Mouse (Mus musculus) central nervous system, embryonic 11.5 days (tissue): ENCODE measurements around the gene Pkn3. TPM values are rescaled to one million over a fixed set of nuclear protein-coding genes. Genes with fewer than 3 reads are reported as not detected.

ENCODE experiments used
- polyA plus RNA-seq: library from polyadenylated mRNA; depleted of rRNA; stranded (reverse); fragments of >200 nt; gene quantifications from 2 replicates; pipeline ENCODE4 v1.2.3, GENCODE M21; 2012; rRNA removed

Pkn3 gene
- polyA plus RNA-seq = 17.4 and 28.0 TPM in 2 replicates

DNA sequence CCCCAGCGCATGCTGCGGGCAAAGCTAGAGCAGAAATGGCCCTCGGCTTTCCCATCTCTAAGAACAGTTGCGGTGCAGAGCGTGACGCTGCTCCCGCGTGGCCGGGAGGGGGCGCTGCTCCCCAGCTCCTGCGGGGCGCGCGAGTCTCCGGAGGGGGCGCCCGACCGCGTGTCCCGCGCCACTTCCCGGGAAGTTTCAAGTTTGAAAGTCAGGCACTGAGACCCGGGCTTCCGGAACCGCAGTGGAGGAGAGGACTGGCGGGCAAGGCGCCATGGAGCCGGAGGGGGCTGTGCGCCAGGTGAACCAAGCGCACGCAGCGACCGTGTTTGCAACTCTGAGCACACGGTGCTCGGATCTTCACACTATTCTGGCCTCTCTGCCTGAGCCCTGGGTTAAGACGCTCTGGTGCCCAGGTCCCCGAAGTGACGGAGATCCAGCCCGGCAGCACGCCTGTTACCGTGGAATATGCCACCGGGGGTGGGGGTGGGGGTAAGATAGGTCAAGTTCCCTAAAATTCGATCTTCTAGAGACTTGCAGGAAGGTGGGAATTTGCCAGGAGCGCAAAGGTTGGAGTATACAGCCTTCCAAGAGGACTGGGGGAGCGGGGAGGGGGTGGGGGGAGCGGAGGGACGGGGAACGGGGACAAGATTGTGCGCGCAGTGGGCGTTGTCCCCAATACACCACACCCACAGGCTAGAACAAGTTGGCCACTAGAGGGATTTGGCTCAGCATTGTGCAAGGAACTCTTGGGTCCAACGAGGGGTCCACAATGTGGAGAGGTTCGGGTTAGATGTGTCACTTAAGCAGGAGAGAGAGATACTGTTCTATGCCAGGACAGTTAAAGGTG, at the start of gene Pkn3:
Gene Pkn3, plus strand, starts transcription at position 183 of the 847 bp plus-strand sequence.

DNA sequence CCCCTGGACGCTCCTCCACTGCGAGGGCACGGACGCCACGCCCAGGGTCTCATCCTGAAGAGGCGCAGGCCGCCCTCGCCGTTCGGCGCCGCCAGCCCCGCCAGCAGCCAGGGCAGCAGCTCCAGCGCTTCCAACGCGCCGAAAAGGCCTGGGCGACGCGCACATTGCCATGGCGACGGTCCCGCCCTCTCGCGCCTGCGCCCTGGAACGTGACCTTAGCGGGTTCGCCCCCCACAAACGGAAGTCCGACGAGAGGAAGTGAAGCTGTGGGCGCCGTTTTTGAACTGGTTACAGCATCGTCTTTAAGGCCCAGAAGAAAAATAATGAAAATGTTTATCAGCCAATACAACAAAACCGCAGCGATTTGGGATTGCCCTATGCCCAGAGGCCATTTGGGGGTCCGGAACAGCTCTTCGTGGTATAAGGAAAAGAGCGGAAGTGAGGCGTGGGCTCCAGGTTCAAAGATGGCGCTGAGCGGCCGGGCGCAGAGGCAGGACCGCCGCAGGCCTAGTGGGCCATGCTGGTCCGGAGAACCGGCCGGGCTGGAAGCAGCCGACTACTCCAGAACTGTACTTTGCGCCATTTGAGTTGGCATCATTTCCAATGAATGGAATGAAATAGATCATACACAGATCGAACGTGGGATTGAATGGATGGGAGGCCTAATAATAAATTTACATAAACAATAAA, 28.6 kb upstream of the Pkn3 start, which contains the start of gene Wdr34:
Gene Wdr34, minus strand, starts transcription at position 183 of the 690 bp plus-strand sequence.

DNA sequence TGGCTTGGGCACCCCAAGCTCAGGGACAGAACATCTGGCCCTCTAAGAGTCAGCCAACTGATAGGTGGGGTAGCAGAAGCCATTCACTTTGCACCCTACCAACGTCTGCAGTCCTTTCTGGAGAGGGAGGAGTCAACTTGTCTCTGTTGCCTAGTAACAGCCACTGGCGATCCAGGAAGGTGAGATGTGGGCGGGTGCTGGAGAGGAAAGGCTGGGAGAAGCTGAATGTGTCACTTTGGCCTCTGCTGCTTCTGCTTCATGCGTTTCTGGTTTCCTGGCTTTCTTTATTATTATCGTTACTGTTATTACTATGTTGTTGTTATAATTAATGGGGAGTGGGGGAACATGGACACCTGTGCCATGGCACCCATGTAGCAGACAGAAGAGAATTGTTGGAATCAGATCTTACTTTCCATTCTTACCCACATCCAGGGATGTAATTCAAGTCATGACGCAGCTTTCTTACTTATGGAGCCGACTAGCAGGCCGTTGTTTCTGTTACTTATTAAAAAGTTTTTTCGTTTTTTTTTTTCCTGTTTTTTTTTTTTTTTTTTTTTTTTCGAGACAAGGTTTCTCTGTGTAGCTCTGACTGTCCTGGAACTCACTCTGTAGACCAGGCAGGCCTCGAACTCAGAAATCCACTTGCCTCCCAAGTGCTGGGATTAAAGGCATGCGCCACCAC, 20.1 kb upstream of the Pkn3 start, which contains the start of gene Set:
Gene Set, plus strand, starts transcription at position 156 of the 682 bp plus-strand sequence.

DNA sequence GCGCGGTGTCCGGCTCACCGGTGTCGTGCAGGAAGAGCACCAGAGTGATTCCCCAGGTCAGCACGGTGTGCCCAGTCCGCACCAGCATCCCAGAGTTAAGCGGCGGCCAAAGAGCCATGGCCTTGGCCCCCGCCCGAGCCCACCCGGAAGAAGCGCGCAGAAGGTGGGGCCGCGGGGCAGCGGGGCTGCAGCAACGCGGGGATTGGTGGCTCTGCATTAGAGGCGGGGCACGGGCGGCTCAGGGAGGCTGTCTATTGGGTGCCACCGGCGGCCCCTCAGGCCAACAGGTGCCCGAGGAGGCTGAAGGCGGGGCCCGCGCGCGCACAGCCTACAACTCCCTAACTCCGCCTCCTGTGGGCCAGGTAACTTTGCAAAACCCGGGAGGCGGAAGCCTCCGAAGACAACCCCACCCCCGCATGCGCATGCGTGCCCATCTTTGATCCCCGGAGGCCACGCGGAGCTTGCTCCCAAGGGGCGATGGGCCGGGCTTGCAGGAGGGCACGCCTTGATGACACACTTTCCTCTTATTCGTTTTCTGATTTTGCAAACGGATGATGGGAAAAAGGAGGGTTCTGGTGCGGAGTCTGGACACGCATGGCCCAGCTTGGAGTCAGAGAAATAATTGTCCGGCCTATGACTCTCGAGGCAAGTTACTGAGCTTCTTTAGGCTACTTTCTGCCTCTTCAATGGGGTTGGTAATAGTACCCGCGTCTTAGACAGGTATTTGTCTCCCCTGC, 16.2 kb downstream of the Pkn3 start, which contains the start of gene Zdhhc12:
Gene Zdhhc12, minus strand, starts transcription at position 178 of the 737 bp plus-strand sequence.

DNA sequence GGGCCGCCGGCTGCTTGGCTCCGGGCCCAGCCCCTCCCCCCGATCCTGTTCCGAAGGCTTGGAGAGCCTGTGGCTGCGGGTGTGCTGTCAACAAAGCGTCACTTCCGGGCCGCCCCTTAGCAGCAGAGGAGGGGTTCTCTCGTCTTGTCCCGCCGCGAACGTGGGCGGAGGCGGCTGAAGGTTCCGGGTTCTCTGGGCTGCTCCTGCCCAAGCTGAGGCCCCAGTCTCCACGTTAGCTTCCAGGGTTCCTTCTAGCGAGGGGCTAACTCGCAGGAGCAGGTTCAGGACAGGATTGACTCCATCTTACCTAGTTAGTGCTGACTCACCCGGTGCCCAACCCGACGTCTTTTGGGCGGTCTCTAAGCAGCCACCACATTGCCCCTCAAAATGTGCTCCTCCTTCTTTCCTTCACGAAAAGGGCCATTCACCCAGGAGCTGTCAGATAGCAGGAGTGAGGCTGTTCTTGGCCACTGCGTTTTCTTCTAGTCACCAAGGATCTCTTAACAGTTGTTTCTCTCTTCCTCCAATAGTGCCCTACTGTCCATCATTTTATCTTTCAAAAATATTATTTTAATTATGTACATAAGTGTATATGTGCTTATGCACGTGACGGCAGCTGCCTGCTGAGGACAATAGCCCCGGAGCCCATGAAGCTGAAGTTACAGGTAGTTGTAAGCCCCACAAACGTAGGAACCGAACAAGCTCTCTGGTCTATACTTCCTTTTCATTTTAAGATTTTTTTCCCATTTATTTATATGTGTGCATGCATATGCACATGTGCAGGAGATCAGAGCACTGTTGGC, 47.2 kb downstream of the Pkn3 start, which contains the start of gene Zer1:
Gene Zer1, minus strand, starts transcription at position 114 of the 803 bp plus-strand sequence.

DNA sequence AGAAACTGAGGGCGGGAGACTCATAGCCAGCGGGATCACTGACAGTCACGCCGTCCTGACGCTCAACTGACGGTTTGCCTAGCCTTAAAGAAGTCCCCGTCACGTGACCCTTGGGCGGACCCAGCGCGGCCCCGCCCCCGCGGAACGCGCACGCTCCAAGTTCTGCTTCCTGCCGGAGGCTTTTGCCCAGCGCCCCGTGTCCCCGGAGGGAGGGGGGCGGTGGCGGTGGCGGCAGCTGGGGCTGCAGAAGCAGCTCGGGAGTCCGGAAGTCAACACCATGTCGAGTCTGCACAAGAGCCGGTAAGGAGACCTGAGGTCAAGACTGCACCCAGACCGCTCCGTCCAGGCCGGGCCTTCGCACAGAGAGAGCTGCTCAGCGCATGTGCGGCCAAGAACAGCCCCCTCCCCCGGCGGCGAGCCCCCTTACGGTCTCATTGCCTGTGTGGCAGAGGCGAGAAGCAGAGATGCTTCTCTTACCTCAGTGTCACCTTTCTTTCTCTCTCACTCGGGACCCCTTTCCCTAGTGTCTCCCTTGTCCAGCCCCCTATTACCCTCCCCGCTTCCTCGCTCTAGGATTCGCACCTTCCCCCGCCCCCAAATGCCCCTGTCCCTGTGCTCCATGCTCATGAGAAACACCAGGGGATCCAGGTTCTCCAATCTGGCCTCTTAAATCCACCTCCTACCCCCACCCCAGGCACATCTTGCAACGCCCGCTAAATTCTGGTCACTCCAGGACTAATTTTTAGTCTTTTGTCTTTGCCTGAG, 56.3 kb downstream of the Pkn3 start, which contains the start of gene Tbc1d13:
Gene Tbc1d13, plus strand, starts transcription at position 134 of the 765 bp plus-strand sequence.

Other genes starting within 250 kb of the Pkn3 start
- gene Cercam, start 208.5 kb upstream of the Pkn3 start, polyA plus RNA-seq = 22.9 and 23.2 TPM in 2 replicates
- gene Odf2, start 188.5 kb upstream of the Pkn3 start, polyA plus RNA-seq = 106 and 132 TPM in 2 replicates
- 40.0 and 50.5 TPM in 2 replicates for gene Gle1, start 142.3 kb upstream of the Pkn3 start, polyA plus RNA-seq
- 265 and 291 TPM in 2 replicates for gene Sptan1, start 112.1 kb upstream of the Pkn3 start, polyA plus RNA-seq
- 31.5 and 32.4 TPM in 2 replicates for gene Wdr34, start 28.8 kb upstream of the Pkn3 start, polyA plus RNA-seq
- 683 and 2,388 TPM in 2 replicates for gene Set, start 20.3 kb upstream of the Pkn3 start, polyA plus RNA-seq
- gene Zdhhc12, start 16.0 kb downstream of the Pkn3 start, polyA plus RNA-seq = 22.3 and 37.3 TPM in 2 replicates
- 26.9 and 42.9 TPM in 2 replicates for gene Zer1, start 46.9 kb downstream of the Pkn3 start, polyA plus RNA-seq
- 43.4 and 48.1 TPM in 2 replicates for gene Tbc1d13, start 56.1 kb downstream of the Pkn3 start, polyA plus RNA-seq
- gene Endog, start 93.8 kb downstream of the Pkn3 start, polyA plus RNA-seq = 10.5 and 11.2 TPM in 2 replicates
- 59.2 and 60.5 TPM in 2 replicates for gene Spout1, start 100.8 kb downstream of the Pkn3 start, polyA plus RNA-seq
- gene Kyat1, start 128.2 kb downstream of the Pkn3 start, polyA plus RNA-seq = 14.1 and 17.2 TPM in 2 replicates
- gene Lrrc8a, start 160.0 kb downstream of the Pkn3 start, polyA plus RNA-seq = 17.0 and 25.4 TPM in 2 replicates
- gene Gm28035, start 162.9 kb downstream of the Pkn3 start, polyA plus RNA-seq = 4.9 and 10.7 TPM in 2 replicates
- gene Phyhd1, start 188.5 kb downstream of the Pkn3 start, polyA plus RNA-seq = 7.4 and 9.1 TPM in 2 replicates
- gene Gm28038, start 203.4 kb downstream of the Pkn3 start, polyA plus RNA-seq = not detected in 2 replicates
- gene Dolk, start 208.7 kb downstream of the Pkn3 start, polyA plus RNA-seq = 8.1 and 10.7 TPM in 2 replicates
- gene Nup188, start 208.7 kb downstream of the Pkn3 start, polyA plus RNA-seq = 37.5 and 56.2 TPM in 2 replicates